Mouse (Mus musculus): Measurements from ENCODE around the gene Sptbn2. TPM values are rescaled to one million over a fixed set of nuclear protein-coding genes. Genes with fewer than 3 reads are reported as not detected.

Gene Sptbn2
- polyA plus RNA-seq (2012), result not detected in 2 replicates

DNA sequence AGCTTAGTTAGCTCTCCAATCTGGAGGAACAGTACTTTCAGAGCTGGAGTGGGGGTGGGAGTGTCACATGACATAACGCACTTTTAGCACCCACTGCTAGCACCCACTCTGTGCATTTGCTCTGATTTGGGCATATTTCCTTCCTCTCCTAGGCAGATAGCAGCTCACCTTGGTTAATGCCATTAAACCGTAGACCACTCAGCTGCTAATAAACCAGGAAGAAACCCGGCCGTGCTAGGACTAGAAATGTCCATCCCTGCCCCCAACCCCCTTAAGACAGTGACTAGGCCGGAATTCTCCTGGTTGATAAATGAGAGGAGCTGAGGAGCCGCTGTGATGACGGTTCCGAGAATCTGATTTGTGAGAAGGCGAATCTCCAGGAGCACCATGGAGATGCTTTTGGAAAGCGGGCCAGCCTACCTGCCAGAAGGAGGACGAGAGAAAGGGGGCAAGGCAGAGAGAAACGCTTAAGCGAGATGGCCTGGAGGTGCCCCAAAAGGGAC, at the start of gene Sptbn2:
Gene Sptbn2 (plus strand): TSS at position 70 of the 503 bp plus-strand sequence.
- Histone ChIP-seq H3K27me3 (ENCODE audit: control insufficient read depth) (peaks cover 65% of the 10 kb centered on the region), H3K9me3 (ENCODE audit: control insufficient read depth, low read length) (no peaks in the 10 kb centered on the region), H3K4me3 (replicated peaks) (no peak within 1 kb of the TSS), H3K4me1 (ENCODE audit: control insufficient read depth) (no peaks in the 10 kb centered on the region), H3K36me3 (ENCODE audit: control insufficient read depth) (no peaks in the 10 kb centered on the region)
- no peak for TF ChIP-seq TAL1 (IDR thresholded peaks at IDR 0.05; ENCODE audit: low read length)
- TF ChIP-seq GATA1 (IDR thresholded peaks at IDR 0.05; ENCODE audit: low read length), result no peak

DNA sequence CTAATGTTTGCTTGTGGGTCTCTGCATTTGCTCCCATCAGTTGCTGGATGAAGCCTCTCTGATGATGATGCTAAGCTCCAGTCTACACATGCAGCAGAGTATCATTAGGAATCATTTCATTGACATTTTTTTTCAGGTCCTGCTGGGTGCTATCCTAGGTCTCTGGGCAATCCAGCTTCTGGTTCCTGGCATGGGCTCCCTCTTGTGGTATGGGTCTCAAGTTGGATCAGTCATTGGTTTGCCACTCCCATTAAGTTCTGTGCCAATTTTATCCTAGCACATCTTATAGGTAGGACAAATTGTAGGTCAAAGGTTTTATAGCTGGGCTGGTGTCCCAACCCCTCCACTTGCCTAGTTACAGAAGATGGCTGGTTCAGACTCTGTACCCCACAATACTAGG, 44.2 kb upstream of the Sptbn2 start:
- no peak for TF ChIP-seq GATA1 (IDR thresholded peaks at IDR 0.05; ENCODE audit: low read length)
- no peaks in the 10 kb centered on the region for H3K4me1 ChIP-seq (ENCODE audit: control insufficient read depth)
- H3K36me3 ChIP-seq (ENCODE audit: control insufficient read depth), result no peaks in the 10 kb centered on the region
- no peak overlapping the region for H3K4me3 ChIP-seq (replicated peaks)
- H3K9me3 ChIP-seq (ENCODE audit: control insufficient read depth, low read length), result no peaks in the 10 kb centered on the region
- no peaks in the 10 kb centered on the region for H3K27me3 ChIP-seq (ENCODE audit: control insufficient read depth)

DNA sequence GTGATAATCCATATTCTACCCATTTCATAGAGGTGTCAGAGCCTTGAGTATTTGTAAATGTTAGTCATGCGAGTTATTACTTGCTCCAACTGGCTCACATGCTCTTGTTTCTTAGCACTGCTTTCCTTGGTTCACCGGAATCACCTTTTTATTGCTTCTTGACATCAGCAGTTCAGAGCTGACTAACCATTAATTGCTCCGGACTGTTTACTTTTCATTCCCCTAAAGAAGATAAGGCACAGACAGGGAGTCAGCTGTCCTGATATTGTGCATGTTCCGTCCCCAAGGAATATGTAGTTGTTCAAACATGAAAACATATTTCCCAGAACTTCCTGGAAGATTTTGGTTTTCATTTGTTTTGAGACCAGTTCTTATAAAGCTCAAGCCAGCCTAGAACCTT, 40.2 kb upstream of the Sptbn2 start:
- Histone ChIP-seq H3K27me3 (ENCODE audit: control insufficient read depth) (no peaks in the 10 kb centered on the region), H3K36me3 (ENCODE audit: control insufficient read depth) (no peaks in the 10 kb centered on the region), H3K4me1 (ENCODE audit: control insufficient read depth) (no peaks in the 10 kb centered on the region), H3K9me3 (ENCODE audit: control insufficient read depth, low read length) (no peaks in the 10 kb centered on the region), H3K4me3 (replicated peaks) (no peak overlapping the region)
- TF ChIP-seq GATA1 (IDR thresholded peaks at IDR 0.05; ENCODE audit: low read length), result no peak
- no peak for TF ChIP-seq TAL1 (IDR thresholded peaks at IDR 0.05; ENCODE audit: low read length)

DNA sequence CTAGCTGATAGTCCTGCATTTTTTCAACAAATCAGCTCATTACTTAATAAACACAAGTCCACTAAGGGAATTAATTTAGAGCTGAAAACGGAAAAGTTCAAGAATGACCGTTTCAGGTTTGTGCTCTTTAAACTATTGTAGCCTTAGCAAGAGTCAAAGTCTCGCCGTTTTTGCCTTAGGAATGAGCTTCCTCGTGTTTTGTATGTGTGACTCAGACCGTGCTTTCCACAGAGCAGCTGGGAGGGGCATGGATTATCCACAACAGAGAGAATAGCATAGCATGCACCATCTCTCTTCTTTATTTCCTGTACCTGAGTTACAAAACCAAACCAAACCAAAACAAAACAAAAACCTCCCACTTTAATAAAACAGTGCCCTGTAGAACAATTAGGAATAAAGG, 38.6 kb upstream of the Sptbn2 start:
- H3K9me3 ChIP-seq (ENCODE audit: control insufficient read depth, low read length), result no peaks in the 10 kb centered on the region
- no peaks in the 10 kb centered on the region for H3K36me3 ChIP-seq (ENCODE audit: control insufficient read depth)
- no peak for TF ChIP-seq GATA1 (IDR thresholded peaks at IDR 0.05; ENCODE audit: low read length)
- TF ChIP-seq TAL1 (IDR thresholded peaks at IDR 0.05; ENCODE audit: low read length), result no peak
- H3K4me1 ChIP-seq (ENCODE audit: control insufficient read depth), result no peaks in the 10 kb centered on the region
- no peak overlapping the region for H3K4me3 ChIP-seq (replicated peaks)
- H3K27me3 ChIP-seq (ENCODE audit: control insufficient read depth), result no peaks in the 10 kb centered on the region; the same call in 1 of the 2 replicates

DNA sequence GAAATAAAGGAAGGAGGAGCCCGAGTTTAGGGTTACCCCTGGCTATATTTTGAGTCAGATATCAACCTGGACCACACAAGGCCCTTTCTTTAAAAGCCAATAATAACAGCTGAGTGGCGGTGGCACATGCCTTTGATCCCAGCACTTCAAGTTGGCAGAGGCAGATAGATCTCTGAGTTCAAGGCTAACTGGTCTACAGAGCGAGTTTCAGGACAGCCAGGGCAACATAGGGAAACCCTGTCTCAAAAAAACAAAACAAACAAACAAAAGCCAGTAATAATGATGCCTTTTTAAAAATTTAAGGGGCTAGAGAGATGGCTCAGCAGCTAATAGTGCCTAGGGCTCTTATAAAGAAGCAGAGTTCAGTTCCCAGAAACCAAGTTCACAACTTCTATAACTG, 16.6 kb upstream of the Sptbn2 start:
- Histone ChIP-seq H3K27me3 (ENCODE audit: control insufficient read depth) (peaks cover 42% of the 10 kb centered on the region), H3K9me3 (ENCODE audit: control insufficient read depth, low read length) (no peaks in the 10 kb centered on the region), H3K4me3 (replicated peaks) (no peak overlapping the region), H3K36me3 (ENCODE audit: control insufficient read depth) (no peaks in the 10 kb centered on the region), H3K4me1 (ENCODE audit: control insufficient read depth) (peaks cover 4% of the 10 kb centered on the region; the same call in 1 of the 2 replicates)
- TF ChIP-seq GATA1 (IDR thresholded peaks at IDR 0.05; ENCODE audit: low read length) (no peak), TAL1 (IDR thresholded peaks at IDR 0.05; ENCODE audit: low read length) (no peak)

DNA sequence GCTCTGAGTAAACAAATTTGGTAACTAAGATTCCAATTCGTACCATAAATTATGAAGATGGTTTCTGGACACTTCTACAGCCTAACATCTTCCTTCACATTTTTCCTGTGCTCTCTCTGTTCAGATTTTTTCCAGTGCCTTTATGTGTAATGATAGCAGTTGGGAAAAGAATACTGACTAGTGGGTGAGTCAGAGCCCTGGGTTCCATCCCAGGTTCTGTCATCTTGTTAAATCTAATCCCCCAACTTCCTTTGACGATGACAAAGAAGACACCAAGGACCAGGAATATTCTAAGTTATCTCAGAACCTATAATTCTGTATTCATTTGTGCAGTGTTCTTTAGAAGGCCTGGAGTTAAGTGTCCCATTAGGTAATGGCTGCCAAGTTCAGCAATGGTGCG, 13.8 kb upstream of the Sptbn2 start:
- Histone ChIP-seq H3K9me3 (ENCODE audit: control insufficient read depth, low read length) (no peaks in the 10 kb centered on the region), H3K4me3 (replicated peaks) (no peak overlapping the region), H3K36me3 (ENCODE audit: control insufficient read depth) (no peaks in the 10 kb centered on the region), H3K4me1 (ENCODE audit: control insufficient read depth) (peaks cover 4% of the 10 kb centered on the region; the same call in 1 of the 2 replicates), H3K27me3 (ENCODE audit: control insufficient read depth) (peaks cover 63% of the 10 kb centered on the region)
- no peak for TF ChIP-seq TAL1 (IDR thresholded peaks at IDR 0.05; ENCODE audit: low read length)
- no peak for TF ChIP-seq GATA1 (IDR thresholded peaks at IDR 0.05; ENCODE audit: low read length)

DNA sequence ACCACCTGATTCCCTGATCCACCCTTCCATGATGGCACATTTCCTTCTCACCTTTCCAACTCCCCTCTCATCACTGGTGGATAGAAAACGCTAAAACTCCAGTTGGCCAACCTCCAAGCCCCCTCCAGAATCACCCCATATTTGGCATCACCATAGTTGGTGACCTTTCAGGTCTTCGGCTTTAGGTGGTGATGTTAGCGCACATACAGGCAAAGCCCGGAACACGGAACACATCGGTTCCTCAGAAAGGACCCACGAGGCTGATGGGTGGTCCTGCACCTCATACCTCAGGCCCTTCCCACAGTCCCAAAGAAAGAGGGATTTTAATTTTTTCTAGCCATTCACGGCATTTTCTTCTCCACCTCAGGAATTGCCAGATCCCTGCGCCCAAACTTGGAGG, 13.2 kb upstream of the Sptbn2 start:
- no peaks in the 10 kb centered on the region for H3K36me3 ChIP-seq (ENCODE audit: control insufficient read depth)
- peaks cover 4% of the 10 kb centered on the region; the same call in 1 of the 2 replicates for H3K4me1 ChIP-seq (ENCODE audit: control insufficient read depth)
- peaks cover 62% of the 10 kb centered on the region for H3K27me3 ChIP-seq (ENCODE audit: control insufficient read depth)
- no peaks in the 10 kb centered on the region for H3K9me3 ChIP-seq (ENCODE audit: control insufficient read depth, low read length)
- no peak overlapping the region for H3K4me3 ChIP-seq (replicated peaks)
- TF ChIP-seq TAL1 (IDR thresholded peaks at IDR 0.05; ENCODE audit: low read length), result no peak
- no peak for TF ChIP-seq GATA1 (IDR thresholded peaks at IDR 0.05; ENCODE audit: low read length)

DNA sequence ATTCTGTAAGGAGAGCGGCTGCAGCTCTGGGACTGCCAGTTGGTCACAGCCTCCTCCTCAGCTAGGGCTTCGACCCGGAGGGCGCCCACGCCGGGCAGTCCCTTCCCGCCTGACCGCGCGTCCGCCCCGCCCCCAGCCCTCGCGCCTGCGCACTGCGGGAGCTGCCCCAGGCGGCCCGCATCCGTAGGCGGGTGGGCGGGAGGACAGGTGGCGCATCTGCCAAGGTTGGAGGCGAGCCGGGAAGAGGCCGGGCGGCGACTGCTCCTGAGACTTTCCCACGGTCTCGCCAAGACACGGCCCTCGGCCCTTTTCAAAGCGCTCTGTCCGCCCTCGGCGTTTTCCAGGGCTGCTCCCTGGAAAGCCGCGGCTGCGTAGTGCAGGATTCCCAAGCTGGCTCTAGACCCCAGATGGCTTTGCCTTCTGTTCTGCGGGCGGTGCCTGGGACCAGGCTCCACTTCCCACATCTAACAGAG, 12.7 kb upstream of the Sptbn2 start, which contains the start of gene Gm960:
Gene Gm960 (minus strand): TSS at position 464 of the 473 bp plus-strand sequence.
- H3K9me3 ChIP-seq (ENCODE audit: control insufficient read depth, low read length), result no peaks in the 10 kb centered on the region
- H3K27me3 ChIP-seq (ENCODE audit: control insufficient read depth), result peaks cover 59% of the 10 kb centered on the region
- peak within 1 kb of the TSS; percentile 14 for H3K4me3 ChIP-seq (replicated peaks)
- no peak for TF ChIP-seq TAL1 (IDR thresholded peaks at IDR 0.05; ENCODE audit: low read length)
- no peak for TF ChIP-seq GATA1 (IDR thresholded peaks at IDR 0.05; ENCODE audit: low read length)
- no peaks in the 10 kb centered on the region for H3K36me3 ChIP-seq (ENCODE audit: control insufficient read depth)
- H3K4me1 ChIP-seq (ENCODE audit: control insufficient read depth), result peaks cover 4% of the 10 kb centered on the region; the same call in 1 of the 2 replicates

DNA sequence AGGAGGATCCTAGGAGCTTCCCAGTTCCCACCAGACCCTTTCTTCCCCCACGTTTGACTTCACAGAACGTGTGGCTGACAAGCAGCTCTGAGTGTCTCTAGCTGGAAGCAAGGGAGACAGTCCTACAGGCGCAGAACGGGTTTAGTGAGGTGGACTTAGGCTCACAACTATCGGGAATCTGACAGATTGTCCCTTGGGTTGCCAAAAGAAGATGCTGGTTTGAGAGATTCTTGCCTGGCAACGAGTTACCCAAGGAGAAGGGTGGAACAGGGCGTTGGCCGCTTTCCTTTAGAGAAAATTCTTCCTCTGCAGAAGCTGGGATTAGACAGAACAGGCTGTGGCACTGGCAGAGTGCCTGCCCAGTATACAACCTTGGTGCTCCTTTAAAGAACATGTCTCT, 12.1 kb upstream of the Sptbn2 start:
- Histone ChIP-seq H3K9me3 (ENCODE audit: control insufficient read depth, low read length) (no peaks in the 10 kb centered on the region), H3K4me3 (replicated peaks) (no peak overlapping the region), H3K4me1 (ENCODE audit: control insufficient read depth) (peaks cover 4% of the 10 kb centered on the region; the same call in 1 of the 2 replicates), H3K36me3 (ENCODE audit: control insufficient read depth) (no peaks in the 10 kb centered on the region), H3K27me3 (ENCODE audit: control insufficient read depth) (peaks cover 55% of the 10 kb centered on the region)
- TF ChIP-seq GATA1 (IDR thresholded peaks at IDR 0.05; ENCODE audit: low read length) (no peak), TAL1 (IDR thresholded peaks at IDR 0.05; ENCODE audit: low read length) (no peak)

DNA sequence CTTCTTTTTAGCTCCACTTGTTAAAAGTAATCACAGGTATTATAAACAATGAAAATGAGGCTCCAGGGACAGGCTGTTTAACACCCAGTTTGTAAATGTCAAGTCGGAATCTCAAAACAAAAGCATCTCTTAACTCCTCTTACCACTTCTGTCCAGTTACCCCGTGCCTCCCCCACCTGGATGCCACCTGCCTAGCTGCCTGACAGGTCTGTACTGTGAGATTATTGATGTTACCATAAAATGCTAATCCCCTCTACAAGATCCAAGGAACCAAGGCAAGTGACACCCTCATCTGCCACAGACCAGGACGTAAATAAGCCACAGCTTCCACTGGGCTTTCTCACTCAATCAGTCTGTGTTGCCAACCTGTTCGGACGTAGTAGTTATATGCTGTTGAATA, 11.1 kb upstream of the Sptbn2 start:
- no peaks in the 10 kb centered on the region for H3K36me3 ChIP-seq (ENCODE audit: control insufficient read depth)
- TF ChIP-seq TAL1 (IDR thresholded peaks at IDR 0.05; ENCODE audit: low read length), result no peak
- no peak for TF ChIP-seq GATA1 (IDR thresholded peaks at IDR 0.05; ENCODE audit: low read length)
- H3K27me3 ChIP-seq (ENCODE audit: control insufficient read depth), result peaks cover 50% of the 10 kb centered on the region
- no peaks in the 10 kb centered on the region for H3K9me3 ChIP-seq (ENCODE audit: control insufficient read depth, low read length)
- peaks cover 4% of the 10 kb centered on the region; the same call in 1 of the 2 replicates for H3K4me1 ChIP-seq (ENCODE audit: control insufficient read depth)
- H3K4me3 ChIP-seq (replicated peaks), result no peak overlapping the region
